Mouse (Mus musculus): ENCODE results near the gene Sema6b. TPM values are rescaled to one million over a fixed set of nuclear protein-coding genes. Genes with fewer than 3 reads are reported as not detected.

Gene Sema6b
- 0.81 TPM for polyA plus RNA-seq (2012; fragmentation: generic; extraction: Trizol)
- long read RNA-seq, experiment 1, partial matches to known transcripts = 1 of 2 reads
- long read RNA-seq, experiment 1, other reads (novel, unspliced or antisense) = 1 of 2 reads
- long read RNA-seq, experiment 2, partial matches to known transcripts = 0 of 2 reads
- long read RNA-seq, experiment 2, other reads (novel, unspliced or antisense) = 1 of 2 reads

DNA sequence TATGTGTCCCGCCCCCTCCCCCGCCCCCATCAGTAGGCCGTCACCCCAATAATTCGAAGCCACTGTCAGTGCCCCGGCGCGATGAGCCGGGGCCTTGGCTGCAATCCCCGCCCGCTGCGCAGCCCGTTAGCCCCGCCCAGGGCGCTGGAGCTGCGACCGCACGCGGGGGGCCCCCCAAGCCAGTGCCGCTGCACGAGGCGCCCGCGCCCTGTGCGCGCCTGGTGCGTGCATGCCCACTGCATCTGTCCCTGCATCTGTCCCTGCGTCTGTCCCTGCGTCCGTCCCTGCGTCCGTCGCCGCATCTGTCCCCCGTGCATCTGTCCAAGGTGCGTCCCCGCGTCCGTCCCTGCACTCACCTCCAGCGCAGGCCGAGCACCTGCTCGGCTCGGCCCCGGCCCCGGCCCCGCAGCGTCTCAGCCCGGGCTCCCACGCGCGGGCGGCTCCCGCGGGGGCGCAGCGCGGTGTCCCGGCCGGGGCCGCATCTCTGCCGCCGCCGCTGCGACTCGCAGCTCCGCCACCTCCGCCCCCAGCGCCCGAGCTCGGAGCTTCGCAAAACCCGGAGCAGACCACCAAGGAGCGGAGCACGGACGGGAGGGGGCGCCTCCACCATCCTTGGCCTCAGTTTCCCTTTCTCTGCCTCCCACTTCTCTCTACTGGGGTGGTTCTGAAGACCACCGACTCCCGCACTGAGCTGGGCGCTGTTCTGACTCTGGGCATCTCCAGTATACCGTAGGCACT lies at the start of gene Sema6b:
TSS of gene Sema6b (minus strand) at position 486 of the 738 bp plus-strand sequence.
- Histone ChIP-seq H3K79me3 (ENCODE audit: low read depth) (no peaks in the 10 kb centered on the region), H3K4me3 (ENCODE audit: insufficient read depth, poor library complexity, severe bottlenecking) (no peak within 1 kb of the TSS), H3K27me3 (ENCODE audit: control insufficient read depth, insufficient read depth, insufficient read length) (peaks cover 74% of the 10 kb centered on the region), H3ac (ENCODE audit: control insufficient read depth, insufficient read length, low read depth) (peak within 1 kb of the TSS; percentile 36), H3K79me2 (ENCODE audit: control insufficient read depth, insufficient read depth) (no peaks in the 10 kb centered on the region), H3K36me3 (ENCODE audit: control insufficient read depth, insufficient read depth) (no peaks in the 10 kb centered on the region)
- TF ChIP-seq MAX (IDR thresholded peaks at IDR 0.05) (no peak), CTCF (IDR thresholded peaks at IDR 0.05; ENCODE audit: control insufficient read depth, insufficient read depth, insufficient read length) (no peak), MYOD1 (IDR thresholded peaks at IDR 0.05; ENCODE audit: control insufficient read depth, insufficient read length, low read depth) (no peak), USF1 (IDR thresholded peaks at IDR 0.05; ENCODE audit: low read depth) (no peak), CEBPB (IDR thresholded peaks at IDR 0.05; ENCODE audit: low read depth) (no peak), FOSL1 (IDR thresholded peaks at IDR 0.05; ENCODE audit: insufficient read depth, low read length, poor library complexity, severe bottlenecking) (no peak), MYOG (IDR thresholded peaks at IDR 0.05; ENCODE audit: control insufficient read depth, extremely low read depth, insufficient read length) (no peak)

DNA sequence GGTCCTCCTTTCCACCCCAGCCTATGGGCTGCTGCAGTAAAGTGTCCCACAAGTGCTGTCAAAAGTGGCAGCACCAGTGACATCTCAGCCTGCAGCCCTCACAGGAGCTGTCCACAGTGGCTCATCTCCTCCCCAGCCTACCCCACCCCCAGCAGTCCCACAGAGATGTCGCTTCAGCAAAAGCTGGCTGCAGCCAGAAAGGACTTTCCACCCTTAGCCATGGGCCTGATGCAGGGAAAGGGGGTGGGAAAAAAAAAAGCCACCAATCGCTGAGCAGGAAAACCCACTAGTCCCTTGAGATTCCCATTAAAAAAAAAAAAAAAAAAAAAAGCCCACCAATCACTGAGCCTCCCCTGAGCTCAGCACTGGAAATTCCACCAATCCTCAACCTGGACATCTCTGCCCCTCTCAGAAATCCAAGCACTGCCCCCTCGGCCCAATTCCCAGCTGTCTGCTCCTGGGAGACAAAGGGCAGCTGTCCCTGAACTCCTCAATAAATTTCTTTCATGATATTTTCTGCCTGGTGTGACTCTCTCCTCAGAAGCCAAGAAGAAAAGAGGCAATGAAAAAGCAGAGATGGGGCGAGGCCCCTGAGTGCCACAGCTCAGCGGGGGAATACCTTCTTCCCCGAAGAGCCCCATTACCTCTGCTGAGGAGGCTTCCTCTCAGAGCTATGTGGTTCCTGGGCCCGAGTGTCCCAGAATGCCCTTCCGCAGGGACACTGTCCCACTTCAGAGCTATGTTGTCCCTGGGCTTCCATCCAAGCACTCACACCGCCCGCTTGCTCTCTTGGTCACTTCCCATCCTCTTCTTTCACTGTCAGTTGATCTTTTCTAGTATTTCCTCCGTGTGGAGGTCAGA lies 45.4 kb upstream of the Sema6b start:
- TF ChIP-seq MAX (IDR thresholded peaks at IDR 0.05) (no peak), MYOD1 (IDR thresholded peaks at IDR 0.05; ENCODE audit: control insufficient read depth, insufficient read length, low read depth) (no peak), CTCF (IDR thresholded peaks at IDR 0.05; ENCODE audit: control insufficient read depth, insufficient read depth, insufficient read length) (no peak), CEBPB (IDR thresholded peaks at IDR 0.05; ENCODE audit: low read depth) (no peak), USF1 (IDR thresholded peaks at IDR 0.05; ENCODE audit: low read depth) (no peak), MYOG (IDR thresholded peaks at IDR 0.05; ENCODE audit: control insufficient read depth, extremely low read depth, insufficient read length) (no peak), FOSL1 (IDR thresholded peaks at IDR 0.05; ENCODE audit: insufficient read depth, low read length, poor library complexity, severe bottlenecking) (no peak)
- Histone ChIP-seq H3ac (ENCODE audit: control insufficient read depth, insufficient read length, low read depth) (peak overlapping the region; percentile 19), H3K4me3 (ENCODE audit: insufficient read depth, poor library complexity, severe bottlenecking) (no peak overlapping the region), H3K27me3 (ENCODE audit: control insufficient read depth, insufficient read depth, insufficient read length) (no peaks in the 10 kb centered on the region), H3K79me3 (ENCODE audit: low read depth) (peaks cover 5% of the 10 kb centered on the region), H3K36me3 (ENCODE audit: control insufficient read depth, insufficient read depth) (peaks cover 36% of the 10 kb centered on the region), H3K79me2 (ENCODE audit: control insufficient read depth, insufficient read depth) (peaks cover 19% of the 10 kb centered on the region)

DNA sequence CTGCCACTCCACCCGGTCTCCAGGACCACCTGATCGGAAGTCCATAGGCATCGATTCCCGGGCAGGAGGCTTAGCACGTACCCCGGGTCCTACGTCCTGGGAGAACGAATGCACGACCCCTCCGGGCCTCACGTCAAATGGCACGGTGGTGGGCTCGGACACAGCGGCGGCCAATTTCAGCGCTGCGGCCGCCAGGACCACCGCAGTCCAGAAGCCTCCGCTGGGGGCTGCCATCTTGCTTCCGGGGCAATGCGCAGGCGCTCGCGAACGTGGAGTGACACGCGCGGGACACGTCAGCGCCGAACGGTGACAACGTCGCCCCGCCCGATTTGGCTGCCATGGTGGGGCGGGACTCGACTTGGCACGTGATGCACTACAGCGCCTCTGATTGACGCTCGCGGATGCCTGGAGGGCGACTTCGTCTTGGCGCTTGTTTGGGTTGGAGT lies 43.5 kb upstream of the Sema6b start, which contains the start of gene Mydgf:
TSS of gene Mydgf (minus strand) at position 263 of the 446 bp plus-strand sequence.
- peaks cover 24% of the 10 kb centered on the region for H3K79me2 ChIP-seq (ENCODE audit: control insufficient read depth, insufficient read depth)
- H3K36me3 ChIP-seq (ENCODE audit: control insufficient read depth, insufficient read depth) = peaks cover 45% of the 10 kb centered on the region
- H3ac ChIP-seq (ENCODE audit: control insufficient read depth, insufficient read length, low read depth) = peak within 1 kb of the TSS; percentile 95
- peaks cover 5% of the 10 kb centered on the region for H3K79me3 ChIP-seq (ENCODE audit: low read depth)
- peak within 1 kb of the TSS; percentile 98 for H3K4me3 ChIP-seq (ENCODE audit: insufficient read depth, poor library complexity, severe bottlenecking)
- TF ChIP-seq CTCF (IDR thresholded peaks at IDR 0.05; ENCODE audit: control insufficient read depth, insufficient read depth, insufficient read length) (no peak), MYOD1 (IDR thresholded peaks at IDR 0.05; ENCODE audit: control insufficient read depth, insufficient read length, low read depth) (no peak), MAX (IDR thresholded peaks at IDR 0.05) (peak; percentile 66), CEBPB (IDR thresholded peaks at IDR 0.05; ENCODE audit: low read depth) (no peak), MYOG (IDR thresholded peaks at IDR 0.05; ENCODE audit: control insufficient read depth, extremely low read depth, insufficient read length) (no peak), FOSL1 (IDR thresholded peaks at IDR 0.05; ENCODE audit: insufficient read depth, low read length, poor library complexity, severe bottlenecking) (no peak), USF1 (IDR thresholded peaks at IDR 0.05; ENCODE audit: low read depth) (peak; percentile 97)
- no peaks in the 10 kb centered on the region for H3K27me3 ChIP-seq (ENCODE audit: control insufficient read depth, insufficient read depth, insufficient read length)

DNA sequence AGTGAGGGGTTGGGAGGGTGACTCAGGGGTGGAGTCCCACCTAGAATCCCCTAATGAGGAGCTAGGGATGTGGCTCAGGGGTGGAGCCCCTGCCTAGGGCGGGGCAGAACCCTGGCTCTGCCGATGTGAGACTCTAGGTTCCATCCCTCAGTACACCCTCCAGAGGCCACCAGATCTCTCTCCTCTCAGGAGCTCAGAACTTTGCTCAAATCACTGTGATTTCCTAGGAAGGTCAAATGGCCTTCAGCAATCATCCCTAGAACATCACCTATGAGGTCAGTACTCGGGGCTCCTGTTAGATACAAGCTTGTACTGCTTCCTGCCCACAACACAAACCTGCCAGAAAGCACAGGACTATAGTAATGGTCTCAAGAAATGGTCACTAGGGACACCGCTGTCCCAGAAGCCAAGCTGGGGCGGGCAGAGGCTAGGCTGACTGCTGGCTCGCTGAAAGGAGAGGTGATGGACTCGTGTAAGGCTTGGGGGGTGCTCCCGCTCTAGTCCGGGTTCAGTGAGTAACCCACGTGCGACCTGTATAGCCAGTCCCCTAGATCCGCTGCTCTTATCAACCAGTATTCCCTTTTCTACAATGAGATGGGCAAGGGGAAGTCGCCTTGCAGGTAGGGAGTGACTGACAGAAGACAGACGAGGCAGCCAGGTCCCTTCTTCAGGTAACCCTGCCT lies 43.0 kb upstream of the Sema6b start:
- Histone ChIP-seq H3K79me3 (ENCODE audit: low read depth) (peaks cover 5% of the 10 kb centered on the region), H3K27me3 (ENCODE audit: control insufficient read depth, insufficient read depth, insufficient read length) (no peaks in the 10 kb centered on the region), H3K4me3 (ENCODE audit: insufficient read depth, poor library complexity, severe bottlenecking) (peak overlapping the region; percentile 98), H3ac (ENCODE audit: control insufficient read depth, insufficient read length, low read depth) (peak overlapping the region; percentile 95), H3K36me3 (ENCODE audit: control insufficient read depth, insufficient read depth) (peaks cover 41% of the 10 kb centered on the region), H3K79me2 (ENCODE audit: control insufficient read depth, insufficient read depth) (peaks cover 24% of the 10 kb centered on the region)
- TF ChIP-seq USF1 (IDR thresholded peaks at IDR 0.05; ENCODE audit: low read depth) (no peak), FOSL1 (IDR thresholded peaks at IDR 0.05; ENCODE audit: insufficient read depth, low read length, poor library complexity, severe bottlenecking) (no peak), CTCF (IDR thresholded peaks at IDR 0.05; ENCODE audit: control insufficient read depth, insufficient read depth, insufficient read length) (no peak), MYOG (IDR thresholded peaks at IDR 0.05; ENCODE audit: control insufficient read depth, extremely low read depth, insufficient read length) (no peak), MAX (IDR thresholded peaks at IDR 0.05) (no peak), MYOD1 (IDR thresholded peaks at IDR 0.05; ENCODE audit: control insufficient read depth, insufficient read length, low read depth) (no peak), CEBPB (IDR thresholded peaks at IDR 0.05; ENCODE audit: low read depth) (no peak)

All from C2C12 (cell line).